Mouse (Mus musculus) ovary, adult 18-20 months (tissue): ENCODE measurements at regions not wholly inside any gene's neighbourhood (a gene's known extent, or its start where the extent isn't known, plus 50 kb on each side); places are given as distances from the start of the nearest gene placed in this dataset.
"Not testable (repeated sequence)": the region's sequence is repeated elsewhere in the genome, so short reads cannot be mapped to it uniquely, and the experiment has no call there.

Experiments used
- DNase-seq: peaks from one replicate; pipeline ENCODE4 v3.0.0; 2022; ENCODE audit warnings: low spot score, mixed read lengths

- DNase-seq: no peak
Observed at GRCm38 (mm10) chr2:78279382-78280056, 333.3 kb upstream of the Cwc22 start.

- DNase-seq: no peak
Observed at GRCm38 (mm10) chr2:78278630-78279029, 332.5 kb upstream of the Cwc22 start.

GRCm38 (mm10) chr2:78277699-78278098 is 331.5 kb upstream of the Cwc22 start:
- DNase-seq: no peak

GRCm38 (mm10) chr2:78274122-78274521 is 327.9 kb upstream of the Cwc22 start:
- no peak for DNase-seq

DNA sequence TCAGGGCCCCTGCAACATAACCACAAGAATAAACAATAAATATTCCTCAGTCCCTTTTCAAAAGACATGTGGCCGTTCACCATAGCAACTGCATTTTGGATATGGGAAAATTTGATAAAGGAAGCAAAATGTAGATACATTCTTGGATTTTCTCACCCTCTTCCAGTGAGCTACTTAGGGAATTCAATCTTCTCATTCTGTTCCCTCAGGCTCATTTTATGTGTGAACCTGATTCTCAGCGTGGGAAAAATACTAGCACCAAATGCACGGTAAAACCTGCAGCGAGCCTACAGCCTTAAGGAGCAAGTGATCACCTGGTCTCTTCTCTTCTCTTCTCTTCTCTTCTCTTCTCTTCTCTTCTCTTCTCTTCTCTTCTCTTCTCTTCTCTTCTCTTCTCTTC is 322.5 kb upstream of the Cwc22 start:
- DNase-seq: no peak

GRCm38 (mm10) chr2:78267527-78268375 is 321.6 kb upstream of the Cwc22 start:
- DNase-seq: no peak

DNA sequence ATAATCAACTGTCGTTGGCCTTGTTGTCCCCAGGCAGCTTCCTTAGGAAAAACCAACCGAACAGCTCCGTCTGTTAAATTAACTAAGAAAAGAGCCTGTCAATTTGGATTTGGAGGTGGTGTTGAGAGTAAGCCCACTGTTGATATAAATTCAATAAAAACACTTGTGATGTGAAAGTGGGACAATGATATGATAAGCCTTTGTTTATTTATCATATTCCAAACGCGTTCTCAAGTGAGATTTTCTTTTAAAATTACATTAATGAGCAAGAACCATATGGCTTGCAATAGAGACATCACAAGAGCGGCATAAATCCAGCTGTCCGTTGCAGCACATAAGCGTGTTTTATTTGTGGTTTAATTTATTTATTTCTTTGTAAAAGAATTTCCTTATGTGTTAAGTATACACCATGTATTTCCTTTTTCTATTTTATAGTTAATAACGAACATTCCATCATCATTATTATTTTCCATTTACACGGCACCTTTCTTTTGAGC is 307.5 kb upstream of the Cwc22 start:
- no peak for DNase-seq

DNA sequence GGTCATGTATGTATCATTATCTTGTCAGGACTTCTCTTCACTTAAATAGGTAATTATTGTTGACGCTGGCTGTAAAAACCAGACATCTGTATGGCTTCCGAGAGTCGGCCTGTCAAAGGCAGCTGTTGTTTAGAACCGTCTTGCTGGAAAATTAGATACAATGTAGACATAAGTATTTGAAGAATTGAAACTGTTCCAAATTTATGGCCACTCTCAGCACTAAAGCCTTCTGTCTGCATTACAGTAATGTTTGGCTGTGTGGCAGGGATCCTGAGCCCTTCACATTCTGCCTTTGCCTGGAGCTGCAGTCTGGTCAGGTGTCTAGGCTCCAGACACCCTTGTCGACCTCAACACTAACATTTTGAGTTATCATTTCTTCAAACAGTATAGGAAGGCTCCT is 300.2 kb upstream of the Cwc22 start:
- no peak for DNase-seq

GRCm38 (mm10) chr2:78240299-78240698 is 294.1 kb upstream of the Cwc22 start:
- DNase-seq: no peak

- DNase-seq: not testable (repeated sequence)
Observed at GRCm38 (mm10) chr2:78225383-78226100, 279.4 kb upstream of the Cwc22 start.

- DNase-seq: no peak
Observed at GRCm38 (mm10) chr2:78214469-78214868, 268.3 kb upstream of the Cwc22 start.

GRCm38 (mm10) chr2:78205125-78205524 is 258.9 kb upstream of the Cwc22 start:
- DNase-seq: no peak

DNA sequence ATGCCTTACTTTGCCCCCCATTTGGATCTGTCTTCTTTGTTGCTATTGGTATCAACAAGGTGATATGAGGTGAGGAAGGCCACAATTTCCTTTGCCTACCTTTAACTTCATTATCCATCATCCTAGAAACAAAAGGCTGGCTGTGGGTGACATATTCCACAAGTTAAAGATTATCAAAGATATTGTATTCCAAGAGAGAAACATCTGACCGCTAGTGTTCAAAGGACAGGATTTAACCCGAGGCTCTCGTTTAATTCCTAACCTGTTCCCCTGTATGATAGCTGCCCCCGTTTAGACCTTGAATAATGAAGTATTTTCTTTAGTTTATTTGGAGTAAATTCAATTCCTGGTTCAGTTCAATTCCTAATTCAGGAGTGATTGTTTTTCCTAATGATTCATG is 249.8 kb upstream of the Cwc22 start:
- no peak for DNase-seq

DNA sequence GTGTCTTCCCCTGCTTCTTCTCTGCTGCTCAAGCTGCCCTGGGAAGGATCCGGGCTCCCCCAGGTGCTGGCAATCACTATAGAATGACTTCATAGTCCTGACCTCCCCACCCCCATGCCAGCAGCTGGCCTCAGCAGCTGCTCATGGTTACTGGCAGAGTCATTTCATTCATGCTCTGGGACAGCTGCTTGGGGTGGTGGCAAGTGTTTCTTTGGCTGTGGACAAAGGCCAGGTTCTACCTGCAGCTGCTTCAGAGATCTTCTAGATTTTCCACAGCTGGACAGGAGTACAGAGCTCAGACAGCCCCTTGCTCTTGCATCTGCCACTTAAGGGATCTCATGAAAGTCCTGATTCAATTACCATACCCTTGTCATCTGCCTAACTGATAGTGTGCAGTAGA is 243.4 kb upstream of the Cwc22 start:
- DNase-seq: no peak

- DNase-seq: no peak
Observed at GRCm38 (mm10) chr2:78184950-78185349, 238.8 kb upstream of the Cwc22 start.

DNA sequence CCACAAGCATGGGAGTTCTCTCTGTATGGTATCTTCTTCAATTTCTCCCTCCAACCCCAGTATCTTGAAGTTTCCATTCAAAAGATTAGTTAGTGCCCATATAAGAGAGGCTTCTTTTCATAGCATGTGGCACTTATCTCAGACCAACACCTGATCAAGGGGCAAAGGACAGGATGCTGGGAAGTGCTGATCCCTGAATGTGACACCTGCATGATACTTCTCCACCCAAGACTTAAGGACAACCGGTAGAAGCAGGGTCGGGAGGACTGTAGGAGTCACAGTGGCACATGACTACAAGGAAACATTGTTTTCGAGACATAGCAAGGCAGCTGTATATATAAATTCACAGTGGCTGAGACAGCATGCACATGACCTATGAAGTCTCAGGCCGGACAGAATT is 227.6 kb upstream of the Cwc22 start:
- no peak for DNase-seq

- DNase-seq: no peak
Observed at GRCm38 (mm10) chr2:78172819-78173218, 226.6 kb upstream of the Cwc22 start.

- DNase-seq: no peak
Observed at GRCm38 (mm10) chr2:78170162-78170747, 224.1 kb upstream of the Cwc22 start.

DNA sequence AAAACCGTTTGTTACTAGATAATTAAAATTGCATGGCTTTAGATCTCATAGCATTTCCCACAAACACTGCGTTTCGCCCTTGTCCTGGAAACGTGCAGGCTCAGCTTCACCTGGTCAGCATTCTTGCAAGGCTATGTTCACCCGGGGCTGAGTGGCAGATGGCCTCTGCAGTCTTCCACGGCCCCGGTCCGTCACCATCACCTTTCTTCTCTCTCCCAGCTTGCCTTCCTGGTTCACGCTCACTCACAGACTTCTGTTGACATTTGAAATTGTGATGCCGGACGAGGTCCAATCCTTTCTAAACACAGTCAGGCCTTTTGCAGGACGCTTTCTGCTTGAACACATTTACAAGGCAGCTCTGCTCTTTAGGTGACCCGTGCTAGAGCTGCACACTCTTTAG is 219.3 kb upstream of the Cwc22 start:
- DNase-seq: no peak

GRCm38 (mm10) chr2:78159877-78160485 is 213.8 kb upstream of the Cwc22 start:
- DNase-seq: no peak

DNA sequence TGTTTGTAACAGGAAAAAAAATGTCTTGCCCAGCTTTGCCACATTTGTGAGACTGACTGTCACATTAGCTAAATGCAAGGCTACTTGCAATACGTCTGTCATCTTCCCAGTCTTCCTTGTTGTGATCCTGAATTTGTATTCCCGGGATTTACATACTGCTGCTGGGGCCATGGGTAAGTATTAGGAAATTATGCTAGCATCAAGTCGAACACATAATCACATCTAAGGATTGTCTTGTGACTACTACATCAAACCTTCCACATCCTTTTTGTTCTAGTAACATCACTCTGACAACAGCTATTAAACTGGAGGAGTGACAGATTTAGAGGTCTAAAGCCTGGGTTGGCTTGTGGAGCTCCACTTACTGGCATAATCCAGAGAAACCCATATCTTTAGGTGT is 164.2 kb upstream of the Cwc22 start:
- no peak for DNase-seq

DNA sequence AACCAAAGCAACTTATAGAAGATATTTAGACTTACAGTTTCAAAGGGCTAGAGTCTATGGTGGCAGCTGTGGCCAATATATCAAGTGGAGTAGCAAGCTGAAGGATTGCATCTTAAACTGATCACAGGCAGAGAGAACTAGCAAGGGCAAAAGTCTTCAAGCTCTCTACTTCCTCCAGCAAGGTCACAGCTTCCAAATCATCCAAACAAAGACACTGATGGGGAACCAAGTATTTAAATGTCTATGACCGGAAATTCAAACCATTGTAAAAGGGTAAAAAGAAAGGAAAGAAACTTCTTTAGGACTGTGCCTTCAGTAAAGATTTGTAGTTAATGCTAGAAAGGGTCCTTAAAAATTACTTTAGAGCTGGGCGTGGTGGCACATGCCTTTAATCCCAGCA is 149.4 kb upstream of the Cwc22 start:
- DNase-seq: no peak
